Mouse (Mus musculus) urinary bladder, postnatal 36 days (tissue): ENCODE measurements around the gene Mtmr11.

Experiments used
- DNase-seq, 2 experiments: peaks; one replicate each; pipeline ENCODE4 v3.0.0; 2022; ENCODE audit warnings: low spot score in 2 of 2, mixed read lengths in 1 of 2

The Mtmr11 gene

GRCm38 (mm10) chr3:96161869-96162840 lies at the start of gene Mtmr11:
Gene Mtmr11 (plus strand): TSS chr3:96162004.
- no peak for DNase-seq

- peak in 1 of 2 experiments; percentile 27 for DNase-seq
These were observed 48.6 kb upstream of the Mtmr11 start for GRCm38 (mm10) chr3:96113251-96113650.

- DNase-seq = no peak
These were observed 43.7 kb upstream of the Mtmr11 start for GRCm38 (mm10) chr3:96118142-96118541.

- no peak for DNase-seq
These were observed 43.1 kb upstream of the Mtmr11 start for GRCm38 (mm10) chr3:96118702-96119101.

GRCm38 (mm10) chr3:96124235-96124634 lies 37.6 kb upstream of the Mtmr11 start:
- DNase-seq = no peak

GRCm38 (mm10) chr3:96128128-96128527 lies 33.7 kb upstream of the Mtmr11 start:
- no peak for DNase-seq

GRCm38 (mm10) chr3:96132478-96132877 lies 29.3 kb upstream of the Mtmr11 start:
- no peak for DNase-seq

GRCm38 (mm10) chr3:96133327-96133905 lies 28.4 kb upstream of the Mtmr11 start:
- DNase-seq = no peak

GRCm38 (mm10) chr3:96135011-96135410 lies 26.8 kb upstream of the Mtmr11 start:
- DNase-seq = peak in 1 of 2 experiments; percentile 20

- peak in 1 of 2 experiments; percentile 42 for DNase-seq
These were observed 13.9 kb upstream of the Mtmr11 start for GRCm38 (mm10) chr3:96147950-96148349.

GRCm38 (mm10) chr3:96151836-96152235 lies 10.0 kb upstream of the Mtmr11 start:
- no peak for DNase-seq

GRCm38 (mm10) chr3:96152611-96153010 lies 9.2 kb upstream of the Mtmr11 start:
- DNase-seq = no peak

GRCm38 (mm10) chr3:96155501-96155900 lies 6.3 kb upstream of the Mtmr11 start:
- no peak for DNase-seq

GRCm38 (mm10) chr3:96159820-96160219 lies 2.0 kb upstream of the Mtmr11 start:
- DNase-seq = no peak

GRCm38 (mm10) chr3:96160222-96160802 lies 1.5 kb upstream of the Mtmr11 start:
- peak; percentile 67 to 71 for DNase-seq

- DNase-seq = peak; percentile 65 to 74
These were observed 844 bp upstream of the Mtmr11 start for GRCm38 (mm10) chr3:96160803-96161516.

- DNase-seq = no peak
These were observed 1.2 kb downstream of the Mtmr11 start for GRCm38 (mm10) chr3:96163040-96163439.

- no peak for DNase-seq
These were observed 6.8 kb downstream of the Mtmr11 start for GRCm38 (mm10) chr3:96168466-96169158.

GRCm38 (mm10) chr3:96170276-96170675 lies 8.5 kb downstream of the Mtmr11 start:
- DNase-seq = no peak

GRCm38 (mm10) chr3:96170976-96171545 lies 9.3 kb downstream of the Mtmr11 start:
- no peak for DNase-seq
